Mouse (Mus musculus): ENCODE results near the gene Vsnl1.

- TF ChIP-seq GATA1 (IDR thresholded peaks at IDR 0.05; ENCODE audit: borderline replicate concordance, low read length) (no peak), CTCF (IDR thresholded peaks at IDR 0.05; ENCODE audit: low read depth, low read length) (no peak)
Measured at GRCm38 (mm10) chr12:11391244-11391949, 45.0 kb downstream of the Vsnl1 start.

Measured in G1E (cell line).